Mouse (Mus musculus): ENCODE results near the gene Fthl17d. TPM values are rescaled to one million over a fixed set of nuclear protein-coding genes. Genes with fewer than 3 reads are reported as not detected.
"Not testable (repeated sequence)": the region's sequence is repeated elsewhere in the genome, so short reads cannot be mapped to it uniquely, and the experiment has no call there.

Fthl17d gene
- not detected in 2 replicates for polyA plus RNA-seq (2014; fragmentation: Nextera tagmentation; extraction: Ambion mirVana)

DNA sequence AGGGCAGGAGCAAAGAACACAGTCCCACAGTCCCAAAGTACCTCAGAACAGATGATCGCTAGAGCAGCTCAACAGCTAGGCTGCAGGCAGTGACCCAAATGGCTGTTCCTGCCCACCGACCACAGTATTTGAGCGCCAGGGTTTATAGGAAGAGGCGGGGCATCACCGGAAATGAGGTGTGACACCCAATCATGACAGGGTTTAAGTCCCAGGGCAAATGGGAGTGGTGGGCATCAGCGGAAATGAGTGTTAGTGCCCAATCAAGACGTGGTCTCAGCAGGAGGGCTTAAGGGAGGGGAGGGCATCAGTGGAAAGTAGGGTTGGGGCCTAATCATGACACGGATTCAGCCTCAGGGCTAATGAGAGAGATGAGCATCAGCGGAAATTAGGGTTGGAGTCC is at the start of gene Fthl17d:
TSS of gene Fthl17d (minus strand) at position 101 of the 400 bp plus-strand sequence.
- ATAC-seq (ENCODE audit: insufficient read depth, low FRiP score, low TSS enrichment); H3K27me3 ChIP-seq (ENCODE audit: control insufficient read depth, insufficient read depth, low read length); H3K9ac ChIP-seq (ENCODE audit: low read length); H3K4me2 ChIP-seq (ENCODE audit: low read depth); H3K9me3 ChIP-seq (ENCODE audit: control insufficient read depth, low read length); DNase-seq (ENCODE audit: low spot score); H3K4me1 ChIP-seq (ENCODE audit: control insufficient read depth, insufficient read depth, low read length); H3K4me3 ChIP-seq (ENCODE audit: low read depth, low read length); H3K27ac ChIP-seq (ENCODE audit: low read depth, low read length); H3K36me3 ChIP-seq (ENCODE audit: control insufficient read depth, insufficient read depth, low read length): not testable (repeated sequence)
- no CpG with 5 or more reads among the region's 9 CpGs for WGBS

DNA sequence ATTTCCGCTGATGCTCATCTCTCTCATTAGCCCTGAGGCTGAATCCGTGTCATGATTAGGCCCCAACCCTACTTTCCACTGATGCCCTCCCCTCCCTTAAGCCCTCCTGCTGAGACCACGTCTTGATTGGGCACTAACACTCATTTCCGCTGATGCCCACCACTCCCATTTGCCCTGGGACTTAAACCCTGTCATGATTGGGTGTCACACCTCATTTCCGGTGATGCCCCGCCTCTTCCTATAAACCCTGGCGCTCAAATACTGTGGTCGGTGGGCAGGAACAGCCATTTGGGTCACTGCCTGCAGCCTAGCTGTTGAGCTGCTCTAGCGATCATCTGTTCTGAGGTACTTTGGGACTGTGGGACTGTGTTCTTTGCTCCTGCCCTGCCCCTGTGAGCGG is 46.6 kb upstream of the Fthl17d start, which contains the start of gene Fthl17e:
TSS of gene Fthl17e (plus strand) at position 301 of the 400 bp plus-strand sequence.
- H3K4me2 ChIP-seq (ENCODE audit: low read depth); H3K4me1 ChIP-seq (ENCODE audit: control insufficient read depth, insufficient read depth, low read length); H3K36me3 ChIP-seq (ENCODE audit: control insufficient read depth, insufficient read depth, low read length); H3K27ac ChIP-seq (ENCODE audit: low read depth, low read length); H3K27me3 ChIP-seq (ENCODE audit: control insufficient read depth, insufficient read depth, low read length); H3K9me3 ChIP-seq (ENCODE audit: control insufficient read depth, low read length); DNase-seq (ENCODE audit: low spot score); H3K4me3 ChIP-seq (ENCODE audit: low read depth, low read length); ATAC-seq (ENCODE audit: insufficient read depth, low FRiP score, low TSS enrichment); H3K9ac ChIP-seq (ENCODE audit: low read length): not testable (repeated sequence)
- no CpG with 5 or more reads among the region's 10 CpGs for WGBS

DNA sequence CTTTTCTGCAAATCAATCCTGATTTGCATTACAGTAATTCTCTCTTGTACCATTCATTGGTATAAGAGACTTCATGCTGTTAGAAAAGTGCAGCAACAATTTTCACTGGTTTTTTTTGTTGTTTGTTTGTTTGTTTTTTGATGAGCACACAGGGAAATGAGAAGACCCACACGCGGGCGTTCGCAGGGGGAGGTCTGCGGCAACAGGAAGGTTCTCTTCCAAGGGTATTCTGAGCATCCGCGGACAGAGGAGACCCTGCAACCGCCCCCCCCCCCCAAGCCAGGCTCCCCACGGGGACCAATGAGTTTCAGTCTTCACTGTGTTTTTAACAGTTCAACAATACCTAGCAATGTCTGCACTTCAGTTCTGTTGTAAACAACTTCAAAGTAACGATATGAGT is 32.9 kb upstream of the Fthl17d start:
- ATAC-seq (ENCODE audit: insufficient read depth, low FRiP score, low TSS enrichment) (no peak), DNase-seq (ENCODE audit: low spot score) (no peak)
- H3K27me3 ChIP-seq (ENCODE audit: control insufficient read depth, insufficient read depth, low read length): no peaks in the 10 kb centered on the region
- H3K27ac ChIP-seq (ENCODE audit: low read depth, low read length): no peak overlapping the region
- no peaks in the 10 kb centered on the region for H3K4me1 ChIP-seq (ENCODE audit: control insufficient read depth, insufficient read depth, low read length)
- WGBS: 56% methylated on average over 10 of the region's 10 CpGs
- no peak overlapping the region for H3K4me2 ChIP-seq (ENCODE audit: low read depth)
- H3K36me3 ChIP-seq (ENCODE audit: control insufficient read depth, insufficient read depth, low read length): no peaks in the 10 kb centered on the region
- H3K4me3 ChIP-seq (ENCODE audit: low read depth, low read length): no peak overlapping the region
- no peaks in the 10 kb centered on the region for H3K9me3 ChIP-seq (ENCODE audit: control insufficient read depth, low read length)
- H3K9ac ChIP-seq (ENCODE audit: low read length): no peak overlapping the region

DNA sequence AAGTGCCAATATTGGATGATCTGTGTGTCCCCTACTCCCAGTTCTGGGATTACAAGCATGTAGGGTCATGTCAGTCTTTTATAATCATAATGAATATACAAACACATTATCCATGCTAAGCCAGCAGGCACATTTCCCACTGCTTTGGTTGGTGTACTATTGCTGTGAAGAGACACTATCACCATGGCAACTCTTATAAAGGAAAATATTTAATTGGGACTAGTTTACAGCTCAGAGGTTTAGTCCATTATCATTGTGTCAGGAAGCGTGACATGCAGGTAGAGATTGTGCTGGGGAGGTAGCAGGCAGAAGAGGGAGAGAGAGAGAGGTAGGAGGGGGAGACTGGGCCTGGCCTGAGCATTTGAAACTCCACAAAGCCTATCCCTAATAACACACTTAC is 29.5 kb upstream of the Fthl17d start:
- no peak overlapping the region for H3K9ac ChIP-seq (ENCODE audit: low read length)
- H3K4me1 ChIP-seq (ENCODE audit: control insufficient read depth, insufficient read depth, low read length): no peaks in the 10 kb centered on the region
- H3K9me3 ChIP-seq (ENCODE audit: control insufficient read depth, low read length): no peaks in the 10 kb centered on the region
- no peak overlapping the region for H3K4me3 ChIP-seq (ENCODE audit: low read depth, low read length)
- no peaks in the 10 kb centered on the region for H3K36me3 ChIP-seq (ENCODE audit: control insufficient read depth, insufficient read depth, low read length)
- ATAC-seq (ENCODE audit: insufficient read depth, low FRiP score, low TSS enrichment) (no peak), DNase-seq (ENCODE audit: low spot score) (no peak)
- H3K27ac ChIP-seq (ENCODE audit: low read depth, low read length): no peak overlapping the region
- no peak overlapping the region for H3K4me2 ChIP-seq (ENCODE audit: low read depth)
- H3K27me3 ChIP-seq (ENCODE audit: control insufficient read depth, insufficient read depth, low read length): no peaks in the 10 kb centered on the region
- 63% methylated on average over 1 of the region's 1 CpGs for WGBS

DNA sequence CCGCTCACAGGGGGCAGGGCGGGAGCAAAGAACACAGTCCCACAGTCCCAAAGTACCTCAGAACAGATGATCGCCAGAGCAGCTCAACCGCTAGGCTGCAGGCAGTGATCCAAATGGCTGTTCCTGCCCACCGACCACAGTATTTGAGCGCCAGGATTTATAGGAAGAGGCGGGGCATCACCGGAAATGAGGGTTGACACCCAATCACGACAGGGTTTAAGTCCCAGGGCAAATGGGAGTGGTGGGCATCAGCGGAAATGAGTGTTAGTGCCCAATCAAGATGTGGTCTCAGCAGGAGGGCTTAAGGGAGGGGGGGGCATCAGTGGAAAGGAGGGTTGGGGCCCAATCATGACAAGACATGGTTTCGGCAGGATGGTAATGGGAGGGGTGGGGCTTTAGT is 10.1 kb downstream of the Fthl17d start, which contains the start of gene Fthl17c:
TSS of gene Fthl17c (minus strand) at position 101 of the 400 bp plus-strand sequence.
- H3K27me3 ChIP-seq (ENCODE audit: control insufficient read depth, insufficient read depth, low read length); H3K27ac ChIP-seq (ENCODE audit: low read depth, low read length); H3K4me2 ChIP-seq (ENCODE audit: low read depth); DNase-seq (ENCODE audit: low spot score); H3K36me3 ChIP-seq (ENCODE audit: control insufficient read depth, insufficient read depth, low read length); H3K4me3 ChIP-seq (ENCODE audit: low read depth, low read length); ATAC-seq (ENCODE audit: insufficient read depth, low FRiP score, low TSS enrichment); H3K9me3 ChIP-seq (ENCODE audit: control insufficient read depth, low read length); H3K9ac ChIP-seq (ENCODE audit: low read length); H3K4me1 ChIP-seq (ENCODE audit: control insufficient read depth, insufficient read depth, low read length): not testable (repeated sequence)
- WGBS: no CpG with 5 or more reads among the region's 11 CpGs

DNA sequence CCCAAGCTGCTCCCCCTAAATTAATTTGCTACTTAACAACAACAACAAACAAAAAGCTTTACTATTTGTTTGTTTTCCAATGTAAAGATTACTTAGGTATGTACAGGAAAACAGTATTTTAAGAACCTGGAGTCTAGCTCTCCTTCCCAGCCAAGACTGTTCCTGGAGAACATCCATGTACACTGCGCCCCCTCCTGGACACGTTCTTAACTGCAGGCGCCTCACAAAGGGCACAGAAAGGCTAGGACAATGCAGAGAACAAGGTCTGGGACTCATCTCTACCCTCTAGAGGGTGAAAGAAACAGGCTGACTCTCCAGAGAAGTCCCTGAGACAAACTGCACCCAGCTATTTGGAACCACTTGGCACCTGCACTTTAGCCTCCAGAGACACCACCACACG is 21.9 kb downstream of the Fthl17d start:
- 40% methylated on average over 4 of the region's 4 CpGs for WGBS
- not testable (repeated sequence) for DNase-seq (ENCODE audit: low spot score); H3K9ac ChIP-seq (ENCODE audit: low read length); H3K4me1 ChIP-seq (ENCODE audit: control insufficient read depth, insufficient read depth, low read length); H3K4me2 ChIP-seq (ENCODE audit: low read depth); ATAC-seq (ENCODE audit: insufficient read depth, low FRiP score, low TSS enrichment); H3K4me3 ChIP-seq (ENCODE audit: low read depth, low read length); H3K27ac ChIP-seq (ENCODE audit: low read depth, low read length); H3K27me3 ChIP-seq (ENCODE audit: control insufficient read depth, insufficient read depth, low read length); H3K36me3 ChIP-seq (ENCODE audit: control insufficient read depth, insufficient read depth, low read length); H3K9me3 ChIP-seq (ENCODE audit: control insufficient read depth, low read length)

DNA sequence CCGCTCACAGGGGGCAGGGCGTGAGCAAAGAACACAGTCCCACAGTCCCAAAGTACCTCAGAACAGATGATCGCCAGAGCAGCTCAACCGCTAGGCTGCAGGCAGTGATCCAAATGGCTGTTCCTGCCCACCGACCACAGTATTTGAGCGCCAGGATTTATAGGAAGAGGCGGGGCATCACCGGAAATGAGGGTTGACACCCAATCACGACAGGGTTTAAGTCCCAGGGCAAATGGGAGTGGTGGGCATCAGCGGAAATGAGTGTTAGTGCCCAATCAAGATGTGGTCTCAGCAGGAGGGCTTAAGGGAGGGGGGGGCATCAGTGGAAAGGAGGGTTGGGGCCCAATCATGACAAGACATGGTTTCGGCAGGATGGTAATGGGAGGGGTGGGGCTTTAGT is 23.7 kb downstream of the Fthl17d start, which contains the start of gene Fthl17b:
TSS of gene Fthl17b (minus strand) at position 101 of the 400 bp plus-strand sequence.
- not testable (repeated sequence) for ATAC-seq (ENCODE audit: insufficient read depth, low FRiP score, low TSS enrichment)

DNA sequence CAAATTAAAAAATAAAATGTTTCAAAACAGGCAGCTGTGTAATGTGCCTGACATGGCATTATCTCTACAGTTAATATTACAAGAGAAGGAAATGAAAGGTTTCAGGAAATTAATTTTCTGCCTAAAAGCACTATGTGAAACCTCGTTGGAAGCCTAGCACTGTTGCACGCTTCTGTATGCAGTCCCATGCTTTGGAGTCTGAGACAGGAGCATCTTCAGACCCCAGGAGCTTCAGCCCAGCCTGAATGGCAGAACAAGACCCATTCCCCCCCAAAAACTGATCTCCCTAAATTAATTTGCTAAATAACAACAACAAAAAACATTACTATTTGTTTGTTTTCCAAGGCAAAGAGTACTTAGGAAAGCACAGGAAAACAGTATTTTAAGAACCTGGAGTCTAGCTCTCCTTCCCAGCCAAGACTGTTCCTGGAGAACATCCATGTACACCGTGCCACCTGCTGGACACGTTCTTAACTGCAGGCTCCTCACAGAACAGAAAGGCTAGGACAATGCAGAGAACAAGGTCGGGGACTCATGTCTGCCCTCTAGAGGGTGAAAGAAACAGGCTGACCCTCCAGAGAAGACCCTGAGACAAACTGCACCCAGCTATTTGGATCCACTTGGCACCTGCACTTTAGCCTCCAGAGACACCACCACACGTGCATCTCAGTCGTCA is 38.3 kb downstream of the Fthl17d start:
- H3K9me3 ChIP-seq (ENCODE audit: control insufficient read depth, low read length); H3K27ac ChIP-seq (ENCODE audit: low read depth, low read length); H3K9ac ChIP-seq (ENCODE audit: low read length); H3K27me3 ChIP-seq (ENCODE audit: control insufficient read depth, insufficient read depth, low read length); H3K36me3 ChIP-seq (ENCODE audit: control insufficient read depth, insufficient read depth, low read length); H3K4me2 ChIP-seq (ENCODE audit: low read depth); H3K4me3 ChIP-seq (ENCODE audit: low read depth, low read length); H3K4me1 ChIP-seq (ENCODE audit: control insufficient read depth, insufficient read depth, low read length): not testable (repeated sequence)
- WGBS: 25% methylated on average over 5 of the region's 7 CpGs
- ATAC-seq (ENCODE audit: insufficient read depth, low FRiP score, low TSS enrichment): 0 out of 2 replicates have a peak, but pooled peaks have one; percentile 63
- peak; percentile 79 for DNase-seq (ENCODE audit: low spot score)

More for the DNA sequence above, 23.7 kb downstream of the Fthl17d start, which contains the start of gene Fthl17b:
- H3K9me3 ChIP-seq (ENCODE audit: control insufficient read depth, low read length); H3K27ac ChIP-seq (ENCODE audit: low read depth, low read length); H3K27me3 ChIP-seq (ENCODE audit: control insufficient read depth, insufficient read depth, low read length); H3K4me3 ChIP-seq (ENCODE audit: low read depth, low read length); H3K4me1 ChIP-seq (ENCODE audit: control insufficient read depth, insufficient read depth, low read length); DNase-seq (ENCODE audit: low spot score); H3K36me3 ChIP-seq (ENCODE audit: control insufficient read depth, insufficient read depth, low read length); H3K4me2 ChIP-seq (ENCODE audit: low read depth); H3K9ac ChIP-seq (ENCODE audit: low read length): not testable (repeated sequence)
- 89% methylated on average over 3 of the region's 11 CpGs for WGBS

DNA sequence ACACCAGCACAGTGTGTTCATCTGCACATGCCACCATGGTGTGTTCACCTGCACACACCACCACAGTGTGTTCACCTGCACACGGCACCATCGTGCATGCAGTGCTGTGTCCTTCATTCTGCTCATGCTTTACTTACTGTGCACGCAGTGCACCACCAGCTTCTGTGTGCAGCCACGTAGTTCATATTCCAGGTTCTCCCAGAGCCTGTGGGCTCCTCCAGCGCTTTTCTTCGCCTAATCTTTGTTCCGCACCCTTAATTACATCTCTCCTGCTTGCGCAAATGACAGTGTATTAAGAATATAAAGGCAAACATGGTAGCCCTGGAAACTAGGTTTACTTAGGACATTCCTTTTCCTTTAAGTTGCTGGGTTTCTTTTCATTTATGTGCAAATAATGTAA is 42.5 kb downstream of the Fthl17d start:
- no peak overlapping the region for H3K4me3 ChIP-seq (ENCODE audit: low read depth, low read length)
- H3K9me3 ChIP-seq (ENCODE audit: control insufficient read depth, low read length): no peaks in the 10 kb centered on the region
- no peaks in the 10 kb centered on the region for H3K36me3 ChIP-seq (ENCODE audit: control insufficient read depth, insufficient read depth, low read length)
- no peak overlapping the region for H3K27ac ChIP-seq (ENCODE audit: low read depth, low read length)
- no peak overlapping the region for H3K9ac ChIP-seq (ENCODE audit: low read length)
- WGBS: 82% methylated on average over 8 of the region's 8 CpGs
- ATAC-seq (ENCODE audit: insufficient read depth, low FRiP score, low TSS enrichment) (no peak), DNase-seq (ENCODE audit: low spot score) (no peak)
- H3K27me3 ChIP-seq (ENCODE audit: control insufficient read depth, insufficient read depth, low read length): no peaks in the 10 kb centered on the region
- H3K4me2 ChIP-seq (ENCODE audit: low read depth): no peak overlapping the region
- H3K4me1 ChIP-seq (ENCODE audit: control insufficient read depth, insufficient read depth, low read length): no peaks in the 10 kb centered on the region

All from neural tube, embryonic 11.5 days (tissue).